Mouse (Mus musculus) macrophage (primary cell): ENCODE results near the gene Olfr629. TPM values are rescaled to one million over a fixed set of nuclear protein-coding genes. Genes with fewer than 3 reads are reported as not detected.
A peak's percentile ranks its signal among the peaks of the same experiment; 100 is the strongest.
"Not testable (repeated sequence)": the region's sequence is repeated elsewhere in the genome, so short reads cannot be mapped to it uniquely, and the experiment has no call there.

ENCODE experiments used
- H3K27ac ChIP-seq: fragments of 350-480 bp; formaldehyde crosslinking; 2 replicates; pipeline ENCODE4 v1.9.0; 2021
- H3K36me3 ChIP-seq: fragments of 350-480 bp; formaldehyde crosslinking; 2 replicates; pipeline ENCODE4 v1.9.0; 2021; ENCODE audit errors: inconsistent target
- H3K4me3 ChIP-seq: fragments of 350-480 bp; formaldehyde crosslinking; 2 replicates; pipeline ENCODE4 v1.9.0; 2021; ENCODE audit errors: inconsistent target
- H3K79me2 ChIP-seq: fragments of 350-480 bp; formaldehyde crosslinking; 2 replicates; pipeline ENCODE4 v1.9.0; 2021; ENCODE audit errors: inconsistent target
- whole genome bisulfite sequencing: methylation state at CpG from one replicate; pipeline ENCODE4 v1.1.7; 2026; ENCODE audit warnings: inconsistent platforms; ENCODE audit not compliant: missing documents; 5-methylcytosine and 5-hydroxymethylcytosine counted together
- polyA plus RNA-seq: library from polyadenylated mRNA; stranded (reverse); fragments of 250-400 nt; gene quantifications from 3 replicates; pipeline ENCODE4 v1.2.4, GENCODE M21; 2018; ENCODE audit warnings: inconsistent platforms
- total RNA-seq, 78 experiments: library from RNA; depleted of rRNA; stranded (reverse); fragments of 250-400 nt; gene quantifications; 1 replicate in 9 of 78; 2 replicates in 24 of 78; 3 replicates in 43 of 78; 4 replicates in 2 of 78; pipeline ENCODE4 v1.2.4; 2018; ENCODE audit warnings: inconsistent platforms in 56 of 78

Olfr629 gene
- not detected for total RNA-seq (2018; cell fraction: chromatin; rRNA removed)
- not detected for total RNA-seq (2018; cell fraction: cytosol; rRNA removed)
- not detected for total RNA-seq (2018; cell fraction: nucleus; rRNA removed)
- not detected in 3 replicates for polyA plus RNA-seq

- Histone ChIP-seq H3K27ac (no peak within 1 kb of the TSS), H3K36me3 (no peaks in the 10 kb centered on the region), H3K4me3 (no peak within 1 kb of the TSS), H3K79me2 (no peaks in the 10 kb centered on the region)
- WGBS = 84% methylated on average over 2 of the region's 2 CpGs
These were observed at the start of gene Olfr629 for GRCm38 (mm10) chr7:103744843-103745242. Gene Olfr629 (minus strand): TSS chr7:103744943.

- WGBS = 17% methylated on average over 4 of the region's 4 CpGs
- H3K36me3 ChIP-seq = no peaks in the 10 kb centered on the region
- no peaks in the 10 kb centered on the region for H3K79me2 ChIP-seq
- no peak overlapping the region for H3K27ac ChIP-seq
- H3K4me3 ChIP-seq = no peak overlapping the region
These were observed 48.1 kb upstream of the Olfr629 start for GRCm38 (mm10) chr7:103792669-103793388.

- no peaks in the 10 kb centered on the region for H3K36me3 ChIP-seq
- H3K79me2 ChIP-seq = no peaks in the 10 kb centered on the region
- H3K4me3 ChIP-seq = no peak within 1 kb of the TSS
- H3K27ac ChIP-seq = no peak within 1 kb of the TSS
- 88% methylated on average over 1 of the region's 3 CpGs for WGBS
These were observed 47.0 kb upstream of the Olfr629 start, which contains the start of gene Olfr67 for GRCm38 (mm10) chr7:103791721-103792120. Gene Olfr67 (minus strand): TSS chr7:103791821.

GRCm38 (mm10) chr7:103779598-103779997 lies 34.9 kb upstream of the Olfr629 start, which contains the start of gene Olfr68:
Gene Olfr68 (minus strand): TSS chr7:103779698.
- 92% methylated on average over 3 of the region's 3 CpGs for WGBS
- H3K79me2 ChIP-seq = no peaks in the 10 kb centered on the region

GRCm38 (mm10) chr7:103777652-103778051 lies 32.9 kb upstream of the Olfr629 start:
- not testable (repeated sequence) for H3K79me2 ChIP-seq, H3K27ac ChIP-seq, H3K36me3 ChIP-seq, H3K4me3 ChIP-seq
- 100% methylated on average over 1 of the region's 4 CpGs for WGBS

More at GRCm38 (mm10) chr7:103779598-103779997, 34.9 kb upstream of the Olfr629 start, which contains the start of gene Olfr68:
- Histone ChIP-seq H3K27ac (no peak within 1 kb of the TSS), H3K4me3 (no peak within 1 kb of the TSS), H3K36me3 (no peaks in the 10 kb centered on the region)

- no peaks in the 10 kb centered on the region for H3K36me3 ChIP-seq
- no peaks in the 10 kb centered on the region for H3K79me2 ChIP-seq
- no peak within 1 kb of the TSS for H3K4me3 ChIP-seq
- no peak within 1 kb of the TSS for H3K27ac ChIP-seq
- 97% methylated on average over 2 of the region's 2 CpGs for WGBS
These were observed 26.8 kb upstream of the Olfr629 start, which contains the start of gene Olfr69 for GRCm38 (mm10) chr7:103771494-103771893. Gene Olfr69 (minus strand): TSS chr7:103771594.

GRCm38 (mm10) chr7:103767687-103768086 lies 22.9 kb upstream of the Olfr629 start:
- H3K4me3 ChIP-seq, H3K27ac ChIP-seq, H3K36me3 ChIP-seq, H3K79me2 ChIP-seq: not testable (repeated sequence)
- 100% methylated on average over 3 of the region's 6 CpGs for WGBS

DNA sequence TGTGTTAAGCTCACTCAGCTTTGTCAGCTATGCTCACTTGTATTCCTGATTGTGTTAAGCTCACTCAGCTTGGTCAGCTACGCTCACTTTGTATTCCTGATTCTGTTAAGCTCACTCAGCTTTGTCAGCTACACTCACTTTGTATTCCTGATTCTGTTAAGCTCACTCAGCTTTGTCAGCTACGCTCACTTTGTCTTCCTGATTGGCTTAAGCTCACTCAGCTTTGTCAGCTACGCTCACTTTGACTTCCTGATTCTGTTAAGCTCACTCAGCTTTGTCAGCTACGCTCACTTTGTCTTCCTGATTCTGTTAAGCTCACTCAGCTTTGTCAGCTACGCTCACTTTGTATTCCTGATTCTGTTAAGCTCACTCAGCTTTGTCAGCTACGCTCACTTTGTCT lies 17.5 kb upstream of the Olfr629 start:
- not testable (repeated sequence) for H3K79me2 ChIP-seq, H3K36me3 ChIP-seq, H3K4me3 ChIP-seq
- peak overlapping the region; percentile 47 for H3K27ac ChIP-seq
- WGBS = 11% methylated on average over 4 of the region's 6 CpGs

DNA sequence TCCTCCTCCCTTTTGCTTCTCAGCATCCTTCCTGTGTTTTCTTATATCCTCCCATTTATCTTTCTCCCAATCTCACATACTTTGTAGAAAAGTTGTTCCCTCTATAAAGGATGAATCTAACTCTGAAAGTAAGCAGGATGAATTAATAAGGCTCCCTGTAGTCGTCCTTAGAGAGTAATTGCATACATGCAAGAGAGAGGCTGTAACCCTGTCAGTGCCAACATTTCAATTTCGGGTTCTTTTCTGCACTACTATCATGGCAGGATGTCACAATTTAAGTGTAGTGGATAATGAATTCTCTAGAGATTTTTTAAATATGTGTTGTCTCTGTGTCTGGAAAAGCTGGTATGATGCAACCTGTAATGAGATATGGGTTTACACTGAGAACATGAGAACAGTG lies 12.5 kb upstream of the Olfr629 start, which contains the start of gene Olfr630:
Gene Olfr630 (minus strand): TSS at position 101 of the 400 bp plus-strand sequence.
- no peak within 1 kb of the TSS for H3K27ac ChIP-seq
- 69% methylated on average over 2 of the region's 2 CpGs for WGBS
- no peak within 1 kb of the TSS for H3K4me3 ChIP-seq

DNA sequence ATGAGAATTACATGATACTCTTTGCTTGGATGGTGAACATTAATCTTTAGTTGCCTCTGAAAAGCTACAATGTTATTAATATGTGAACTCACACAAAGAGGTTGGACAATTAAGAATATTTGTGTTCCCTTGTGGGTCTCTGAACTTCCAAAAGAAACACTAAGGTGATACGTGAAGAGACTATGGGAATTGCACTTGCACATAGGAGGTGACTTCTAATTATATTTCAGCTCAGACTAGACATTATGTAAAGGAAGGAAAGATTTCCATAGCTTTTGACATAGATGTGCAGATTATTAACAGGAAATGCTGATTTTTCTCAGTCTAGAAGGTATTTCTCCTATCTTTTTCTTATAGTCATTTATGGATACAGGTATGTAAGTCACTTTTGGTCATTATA lies 14.7 kb downstream of the Olfr629 start, which contains the start of gene Olfr628:
Gene Olfr628 (plus strand): TSS at position 301 of the 400 bp plus-strand sequence.
- Histone ChIP-seq H3K79me2 (no peaks in the 10 kb centered on the region), H3K4me3 (no peak within 1 kb of the TSS), H3K36me3 (no peaks in the 10 kb centered on the region), H3K27ac (no peak within 1 kb of the TSS)
- WGBS = 94% methylated on average over 1 of the region's 1 CpGs

More for the DNA sequence above, 12.5 kb upstream of the Olfr629 start, which contains the start of gene Olfr630:
- no peaks in the 10 kb centered on the region for H3K79me2 ChIP-seq
- H3K36me3 ChIP-seq = no peaks in the 10 kb centered on the region

DNA sequence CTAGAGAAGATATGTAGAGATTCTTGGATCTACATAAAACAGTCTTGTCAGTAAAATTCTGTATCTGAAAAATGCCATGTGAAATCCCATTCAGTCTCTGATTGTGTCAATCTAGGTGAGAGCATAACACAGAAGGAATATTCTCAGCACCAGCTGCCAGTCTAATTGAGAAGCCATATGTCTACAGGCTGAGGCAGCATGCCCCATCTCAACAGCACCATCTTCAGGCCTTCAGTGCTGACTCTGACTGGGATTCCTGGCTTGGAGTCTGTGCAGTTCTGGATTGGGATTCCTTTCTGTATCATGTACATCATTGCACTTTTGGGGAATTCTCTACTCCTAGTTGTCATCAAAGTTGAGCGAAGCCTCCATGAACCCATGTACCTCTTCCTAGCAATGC lies 28.3 kb downstream of the Olfr629 start:
- WGBS = 100% methylated on average over 1 of the region's 1 CpGs
- H3K79me2 ChIP-seq, H3K4me3 ChIP-seq: not testable (repeated sequence)

DNA sequence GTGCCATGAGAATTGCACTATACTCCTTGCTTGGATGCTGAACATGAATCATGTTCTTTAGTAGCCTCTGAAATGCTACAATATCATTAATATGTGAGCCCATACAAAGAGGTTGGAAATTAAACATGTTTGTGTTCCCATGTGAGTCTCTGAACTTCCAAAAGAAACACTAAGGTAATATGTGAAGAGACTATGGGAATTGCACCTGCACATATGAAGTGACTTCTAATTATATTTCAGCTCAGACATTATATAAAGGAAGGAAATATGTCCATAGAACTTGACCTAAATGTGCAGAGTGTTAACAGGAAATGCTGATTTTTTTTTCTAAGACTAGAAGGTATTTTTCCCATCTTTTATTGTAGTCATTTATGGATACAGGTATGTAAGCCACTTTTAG lies 30.4 kb downstream of the Olfr629 start, which contains the start of gene Olfr243:
Gene Olfr243 (plus strand): TSS at position 301 of the 400 bp plus-strand sequence.
- no peaks in the 10 kb centered on the region for H3K36me3 ChIP-seq
- no peaks in the 10 kb centered on the region for H3K79me2 ChIP-seq
- H3K4me3 ChIP-seq = no peak within 1 kb of the TSS
- no peak within 1 kb of the TSS for H3K27ac ChIP-seq

More for the DNA sequence above, 28.3 kb downstream of the Olfr629 start:
- H3K36me3 ChIP-seq, H3K27ac ChIP-seq: not testable (repeated sequence)

GRCm38 (mm10) chr7:103712024-103712423 lies 32.7 kb downstream of the Olfr629 start:
- no peak overlapping the region for H3K27ac ChIP-seq
- 50% methylated on average over 2 of the region's 2 CpGs for WGBS
- H3K4me3 ChIP-seq = no peak overlapping the region
- no peaks in the 10 kb centered on the region for H3K79me2 ChIP-seq
- no peaks in the 10 kb centered on the region for H3K36me3 ChIP-seq

DNA sequence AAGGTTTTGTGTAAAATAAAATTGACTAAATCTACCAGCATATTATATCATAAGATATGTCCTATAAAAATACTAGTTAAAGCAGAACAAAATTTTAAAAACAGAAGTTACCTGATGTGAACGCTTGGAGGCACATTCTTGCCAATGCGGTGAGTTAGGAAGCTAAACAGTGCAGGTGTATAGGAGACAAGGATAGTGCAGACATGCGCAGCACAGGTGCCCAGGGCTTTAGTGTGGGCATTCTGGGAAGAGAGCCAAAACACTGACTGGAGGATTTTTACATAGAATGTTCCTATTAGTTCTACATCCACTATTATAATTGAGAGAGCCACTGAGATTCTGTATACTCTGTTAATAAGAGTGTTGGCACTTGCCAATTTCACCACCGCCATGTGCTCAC lies 45.3 kb downstream of the Olfr629 start:
- H3K27ac ChIP-seq = no peak overlapping the region
- WGBS = 93% methylated on average over 4 of the region's 4 CpGs
- no peaks in the 10 kb centered on the region for H3K36me3 ChIP-seq
- no peaks in the 10 kb centered on the region for H3K79me2 ChIP-seq
- no peak overlapping the region for H3K4me3 ChIP-seq
